Mouse (Mus musculus) right cerebral cortex, postnatal 25 days (tissue): ENCODE measurements around the gene Rps8.
"Not testable (repeated sequence)": the region's sequence is repeated elsewhere in the genome, so short reads cannot be mapped to it uniquely, and the experiment has no call there.

Experiments
- DNase-seq: peaks from one replicate; pipeline ENCODE4 v3.0.0; 2022

Gene Rps8

GRCm38 (mm10) chr4:117155792-117156355 is at the start of gene Rps8:
Gene Rps8, minus strand, starts transcription at chr4:117156243.
- peak; percentile 88 for DNase-seq

DNA sequence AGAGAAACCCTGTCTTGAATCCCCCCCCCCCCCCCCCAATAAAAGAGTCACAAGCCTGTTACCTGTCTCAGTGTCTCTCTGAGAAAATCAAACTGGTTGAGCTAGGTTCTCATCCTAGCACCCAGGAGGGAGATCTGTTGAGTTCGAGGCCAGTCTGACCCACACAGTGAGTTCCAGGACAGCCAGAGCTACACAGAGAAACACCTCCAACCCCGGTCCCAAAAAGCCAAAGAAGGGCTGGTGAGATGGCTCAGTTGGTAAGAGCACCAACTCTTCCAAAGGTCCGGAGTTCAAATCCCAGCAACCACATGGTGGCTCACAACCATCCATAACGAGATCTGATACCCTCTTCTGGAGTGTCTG is 46.9 kb upstream of the Rps8 start:
- DNase-seq: no peak

- DNase-seq: no peak
These were observed 46.3 kb upstream of the Rps8 start for GRCm38 (mm10) chr4:117202046-117202991.

- no peak for DNase-seq
These were observed 35.8 kb upstream of the Rps8 start for GRCm38 (mm10) chr4:117191804-117192203.

GRCm38 (mm10) chr4:117190660-117191059 is 34.6 kb upstream of the Rps8 start:
- no peak for DNase-seq

GRCm38 (mm10) chr4:117189856-117190543 is 34.0 kb upstream of the Rps8 start:
- DNase-seq: no peak

GRCm38 (mm10) chr4:117189382-117189855 is 33.4 kb upstream of the Rps8 start:
- peak; percentile 61 for DNase-seq

GRCm38 (mm10) chr4:117188969-117189368 is 32.9 kb upstream of the Rps8 start:
- no peak for DNase-seq

- not testable (repeated sequence) for DNase-seq
These were observed 26.7 kb upstream of the Rps8 start for GRCm38 (mm10) chr4:117182759-117183096.

GRCm38 (mm10) chr4:117181863-117182758 is 26.1 kb upstream of the Rps8 start, which contains the start of gene Kif2c:
Gene Kif2c, minus strand, starts transcription at chr4:117182639.
- peak; percentile 90 for DNase-seq

DNA sequence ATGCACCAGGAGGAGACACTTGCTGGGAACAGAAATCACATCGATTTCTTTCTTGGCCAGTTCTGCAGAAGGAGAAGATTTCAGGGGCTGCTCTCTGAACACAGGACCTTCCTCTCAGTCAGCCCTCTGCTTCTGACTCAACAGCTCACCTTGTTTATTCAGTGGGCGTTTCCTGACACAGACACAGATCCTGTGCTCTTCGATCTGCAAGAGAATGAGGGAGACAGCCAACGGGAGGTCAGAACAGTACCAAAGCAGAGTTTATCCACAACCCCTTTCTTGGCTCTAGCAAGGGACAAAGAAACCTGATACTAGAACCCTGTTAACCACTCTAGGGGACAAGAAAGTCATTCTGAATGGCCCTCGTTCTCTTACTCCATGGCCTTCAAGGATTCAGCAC is 13.9 kb upstream of the Rps8 start:
- no peak for DNase-seq

DNA sequence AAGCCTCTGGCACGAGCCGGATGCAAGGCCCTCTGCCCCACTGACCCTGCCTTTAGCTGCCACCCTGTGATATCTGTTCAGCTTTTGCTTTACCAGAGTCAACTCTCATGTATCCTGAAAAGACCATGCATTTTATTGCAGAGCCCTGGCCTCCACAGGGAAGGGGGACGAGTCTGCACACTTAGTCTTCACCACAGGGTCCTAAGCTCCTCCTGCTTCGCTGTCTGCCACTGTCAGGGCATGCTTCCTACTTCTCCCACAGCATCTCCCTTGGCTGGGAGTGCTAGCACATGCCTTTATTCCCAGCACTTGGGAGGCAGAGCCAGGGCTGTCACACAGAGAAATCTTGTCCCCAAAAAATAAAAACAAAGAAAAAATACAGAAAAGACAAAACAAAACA is 5.1 kb upstream of the Rps8 start:
- no peak for DNase-seq

- DNase-seq: no peak
These were observed 3.6 kb upstream of the Rps8 start for GRCm38 (mm10) chr4:117159666-117160065.

DNA sequence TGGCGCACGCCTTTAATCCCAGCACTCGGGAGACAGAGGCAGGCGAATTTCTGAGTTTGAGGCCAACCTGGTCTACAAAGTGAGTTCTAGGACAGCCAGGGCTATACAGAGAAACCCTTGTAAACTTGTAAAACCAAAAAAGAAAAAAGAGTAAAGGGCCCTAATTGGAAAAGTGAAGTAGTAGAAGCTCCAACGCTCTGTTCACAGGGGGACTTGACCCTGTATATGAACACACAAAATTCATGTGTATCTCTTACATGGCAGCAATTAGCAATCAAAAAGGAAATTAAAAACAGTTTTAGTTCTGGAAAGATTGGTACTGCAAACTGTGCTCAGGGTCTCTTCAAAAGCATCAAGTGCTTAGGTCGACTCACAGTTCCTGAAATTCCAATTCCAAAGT is 329 bp upstream of the Rps8 start:
- DNase-seq: no peak

DNA sequence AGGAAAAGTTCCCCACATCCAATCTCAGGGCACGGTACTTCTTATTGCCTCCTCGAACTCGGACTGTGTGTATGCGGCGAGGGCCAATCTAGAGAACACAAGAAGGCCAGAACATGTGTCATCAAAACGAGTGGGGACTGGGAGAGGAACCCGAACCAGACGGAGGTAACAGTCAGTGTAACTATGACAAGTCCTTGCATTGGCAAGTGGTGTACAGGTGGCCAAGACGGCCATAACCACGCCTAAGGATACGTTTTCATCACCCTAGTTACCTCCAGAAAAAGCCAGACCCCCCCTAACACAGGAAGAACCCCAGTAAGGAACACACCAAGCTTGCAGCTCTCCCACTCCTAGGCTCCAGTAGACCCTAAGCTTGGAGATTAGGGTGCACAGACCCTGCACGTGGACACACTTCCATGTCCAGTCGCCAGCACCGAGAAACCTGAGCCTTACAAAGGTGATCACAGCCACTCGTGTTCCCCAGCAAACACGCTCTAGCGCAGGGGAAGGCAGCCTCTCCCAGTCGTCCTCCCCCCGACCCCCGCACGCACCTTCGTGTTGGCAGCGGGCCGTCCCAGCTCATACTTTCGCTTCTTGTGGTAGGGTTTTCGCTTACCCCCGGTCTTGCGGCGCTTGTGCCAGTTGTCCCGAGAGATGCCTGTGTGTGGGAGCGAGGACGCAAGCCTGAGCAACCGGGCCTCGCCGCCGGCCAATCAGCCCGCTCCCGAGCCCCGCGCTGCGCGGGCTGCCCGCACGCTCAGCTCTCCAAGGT is 837 bp downstream of the Rps8 start:
- no peak for DNase-seq

DNA sequence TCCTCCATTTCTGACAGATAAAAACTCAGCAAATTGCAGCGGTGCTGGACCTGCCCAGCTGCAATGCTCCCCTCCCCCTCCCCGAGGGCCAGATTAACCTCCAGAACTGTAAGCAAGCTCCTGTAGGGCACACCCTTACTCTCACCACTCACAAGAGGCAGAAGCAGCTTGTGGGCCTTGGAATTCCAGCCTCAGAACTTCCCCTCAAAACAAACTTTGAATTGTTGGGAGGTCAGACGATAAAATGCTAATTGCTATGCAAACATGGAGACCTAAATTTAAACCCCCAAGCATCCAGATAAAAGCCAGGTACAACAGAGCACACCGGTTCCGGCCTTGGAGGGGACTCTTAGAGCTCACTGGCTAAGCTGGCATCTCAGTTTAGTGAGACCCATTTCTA is 3.3 kb downstream of the Rps8 start:
- no peak for DNase-seq

DNA sequence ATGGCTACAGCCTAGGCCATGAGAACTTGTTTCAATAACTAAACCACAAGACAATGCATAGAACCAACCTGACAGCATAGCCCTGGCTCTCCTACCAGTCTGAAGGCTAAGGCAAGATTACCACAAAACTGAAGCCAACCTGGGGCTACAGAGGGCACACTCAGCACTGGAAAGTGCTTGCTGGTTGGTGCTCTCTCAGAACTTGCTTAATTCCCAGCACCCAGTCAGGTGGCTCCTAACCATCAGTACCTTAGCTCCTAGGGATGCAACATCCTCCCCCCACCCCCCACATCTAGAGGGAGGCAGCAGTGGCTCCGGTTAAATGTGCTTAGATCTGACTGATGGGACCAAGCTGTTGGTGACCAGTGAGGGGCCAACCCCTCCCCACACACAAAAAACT is 4.6 kb downstream of the Rps8 start:
- no peak for DNase-seq

DNA sequence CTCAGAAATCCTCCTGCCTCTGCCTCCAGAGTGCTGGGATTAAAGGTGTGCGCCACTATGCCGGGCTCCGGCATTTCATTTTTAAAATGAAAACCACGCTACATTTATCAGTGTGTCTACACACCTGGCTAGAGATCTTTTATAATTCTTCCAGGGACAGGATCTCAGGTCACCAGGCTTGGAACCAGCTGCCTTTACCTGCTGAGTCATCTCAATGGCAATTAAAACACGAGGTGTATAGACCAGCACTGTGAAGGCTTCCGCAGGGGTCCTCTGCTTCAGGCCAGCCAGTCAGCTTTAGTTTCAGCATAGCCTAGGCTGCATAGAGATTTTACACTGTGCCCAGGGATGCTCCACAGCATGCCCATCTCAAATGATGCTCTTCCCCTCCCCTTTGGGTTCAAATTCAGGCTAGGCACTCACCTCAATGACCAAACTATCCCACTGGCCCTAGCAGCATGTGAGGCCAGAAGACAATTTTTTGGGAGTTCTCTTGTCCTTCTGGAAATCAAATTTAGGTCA is 5.8 kb downstream of the Rps8 start:
- DNase-seq: no peak

- DNase-seq: no peak
These were observed 6.5 kb downstream of the Rps8 start for GRCm38 (mm10) chr4:117149291-117150211.

- DNase-seq: no peak
These were observed 7.2 kb downstream of the Rps8 start for GRCm38 (mm10) chr4:117148815-117149214.
